Mouse (Mus musculus) Patski (cell line): ENCODE measurements around the gene Ptgfr. TPM values are rescaled to one million over a fixed set of nuclear protein-coding genes. Genes with fewer than 3 reads are reported as not detected.
A peak's percentile ranks its signal among the peaks of the same experiment; 100 is the strongest.

Source experiments
- ATAC-seq: fragments of 100-300 bp; one replicate; pipeline ENCODE4 v1.8.0; 2021
- CTCF ChIA-PET: fragments of 350-600 bp; sonication (Branson Sonifier 250); formaldehyde crosslinking; loops from one replicate; lab custom pipeline; 2022; ENCODE audit warnings: inconsistent platforms; lab: Charles Lee
- POLR2A ChIA-PET: fragments of 350-600 bp; sonication (Branson Sonifier 250); formaldehyde crosslinking; loops from one replicate; lab custom pipeline; 2022; ENCODE audit warnings: antibody characterized with exemption, inconsistent platforms; lab: Charles Lee
- DNase-seq: peaks from one replicate; pipeline ENCODE4 v3.0.0-alpha.2; 2011; ENCODE audit warnings: low read depth, low spot score
- H3K27me3 ChIP-seq: fragments of 371-371 bp; one replicate; pipeline ENCODE4 v1.5.1; 2021
- CTCF ChIP-seq: fragments of 100-300 bp; IDR thresholded peaks from one replicate; pipeline ENCODE4 v1.5.1; 2021
- in situ Hi-C: fragments of 300-500 bp; cut with MboI; formaldehyde crosslinking; loops from 3 replicates; pipeline ENCODE4 v1.11.1; 2018; ENCODE audit warnings: low pct_unique_long_range_greater_than_20kb, mixed read lengths
- polyA plus RNA-seq: library from polyadenylated mRNA; unstranded; gene quantifications from one replicate; pipeline ENCODE4 v1.2.3, GENCODE M21; 2021

The Ptgfr gene
- 0.01 TPM for polyA plus RNA-seq

DNA sequence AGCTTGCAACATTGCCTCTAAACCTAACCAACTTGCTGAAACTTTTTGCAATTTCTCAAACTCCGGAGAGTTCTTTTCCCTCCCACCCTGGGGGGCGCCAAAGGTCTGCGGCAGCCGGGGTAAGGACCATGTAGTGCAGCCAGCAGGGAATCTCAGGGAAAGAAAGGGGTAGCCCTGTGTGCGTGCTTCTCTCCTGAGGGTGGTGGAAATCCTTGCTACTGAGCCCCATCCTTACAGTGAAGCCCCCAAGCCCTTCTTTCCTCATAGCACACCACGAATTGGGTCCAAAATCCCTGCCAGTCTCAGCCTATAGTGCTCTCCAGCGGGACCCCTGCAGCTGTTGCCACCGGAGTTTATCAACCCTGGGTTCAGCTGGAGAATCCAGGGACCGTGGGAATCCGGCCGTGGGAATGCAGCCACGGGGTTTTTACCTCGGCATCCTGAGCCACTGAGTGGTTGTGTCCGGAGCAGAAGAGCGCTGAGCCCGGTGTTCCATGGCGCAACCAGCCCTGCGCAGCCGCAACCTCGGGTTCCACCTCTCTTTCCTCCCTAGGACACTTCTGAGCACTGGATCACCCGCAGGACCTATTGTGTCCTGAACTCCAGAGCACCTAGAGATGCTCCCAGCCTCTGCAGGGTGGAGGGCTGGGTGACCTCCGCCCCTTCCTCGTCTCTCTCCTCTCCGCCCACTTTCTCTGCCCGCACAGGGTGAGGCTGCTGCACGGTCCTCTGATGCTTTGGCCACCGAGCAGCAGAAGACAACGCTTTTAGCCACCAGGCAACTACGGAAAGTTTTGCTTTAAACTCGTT lies at the start of gene Ptgfr:
Ptgfr (minus strand) TSS at position 760 of the 810 bp plus-strand sequence.
- no peak for ATAC-seq
- POLR2A ChIA-PET = no interaction called here
- TF ChIP-seq CTCF = no peak
- in situ Hi-C loops = no loop called here
- CTCF ChIA-PET = interaction anchor here (1.0 kb wide), 1 partner anchor 17 kb away, joined by 3 read pairs; no protein-coding TSS in a partner anchor
- DNase-seq = no peak
- H3K27me3 ChIP-seq = no peaks in the 10 kb centered on the region

DNA sequence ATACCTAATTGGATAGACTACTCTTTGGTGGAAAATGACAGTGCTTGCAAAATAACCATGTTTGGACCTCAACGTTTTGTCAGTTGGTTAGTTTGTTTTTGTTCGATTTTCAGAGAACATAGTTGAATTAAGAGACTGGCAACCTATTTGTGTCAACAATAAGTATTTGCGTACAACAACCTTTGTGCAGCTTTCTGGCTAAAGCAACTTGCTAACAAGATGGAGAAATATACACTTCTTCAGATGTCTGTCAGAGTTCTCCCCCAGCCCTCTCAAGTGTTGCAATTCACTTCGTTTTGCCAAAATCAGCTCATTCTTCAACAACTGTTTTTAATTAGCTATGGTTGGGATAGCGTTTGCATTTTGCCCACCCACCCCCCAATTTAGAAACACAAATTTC lies 46.5 kb upstream of the Ptgfr start:
- in situ Hi-C loops = no loop called here
- no peak for TF ChIP-seq CTCF

DNA sequence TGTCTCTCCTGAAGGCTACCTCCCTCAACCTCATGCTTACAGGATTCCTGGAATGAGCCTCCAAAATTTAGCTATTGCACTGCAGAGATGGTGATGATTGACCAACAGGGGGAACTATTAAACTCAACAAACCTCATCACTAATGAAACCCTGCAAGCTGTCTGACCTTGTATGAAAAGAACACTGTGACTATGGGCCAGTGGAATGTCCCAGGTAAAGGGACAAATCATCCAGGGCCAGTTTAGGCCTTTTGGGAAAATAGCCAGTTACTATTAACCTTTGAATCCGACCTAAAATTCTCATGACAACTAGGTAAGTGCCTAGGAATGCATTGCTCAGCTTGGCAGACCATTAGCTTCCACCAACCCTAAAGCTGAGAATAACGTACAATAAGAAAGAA lies 42.6 kb upstream of the Ptgfr start:
- H3K27me3 ChIP-seq = peaks cover 3% of the 10 kb centered on the region
- POLR2A ChIA-PET = interaction anchor here (0.6 kb wide), 1 partner anchor 14 kb away, joined by 3 read pairs; no protein-coding TSS in a partner anchor
- no peak for ATAC-seq
- in situ Hi-C loops = no loop called here
- CTCF ChIA-PET = interaction anchor here (1.0 to 1.6 kb wide), 4 partner anchors 10 to 209 kb away, joined by 3 to 5 read pairs (median 3); no protein-coding TSS in a partner anchor
- peak; percentile 26 for TF ChIP-seq CTCF
- no peak for DNase-seq

More for the DNA sequence above, 46.5 kb upstream of the Ptgfr start:
- H3K27me3 ChIP-seq = peaks cover 5% of the 10 kb centered on the region
- POLR2A ChIA-PET = no interaction called here
- CTCF ChIA-PET = interaction anchor here (0.8 kb wide), 1 partner anchor 11 kb away, joined by 3 read pairs; no protein-coding TSS in a partner anchor
- DNase-seq = no peak
- ATAC-seq = no peak

DNA sequence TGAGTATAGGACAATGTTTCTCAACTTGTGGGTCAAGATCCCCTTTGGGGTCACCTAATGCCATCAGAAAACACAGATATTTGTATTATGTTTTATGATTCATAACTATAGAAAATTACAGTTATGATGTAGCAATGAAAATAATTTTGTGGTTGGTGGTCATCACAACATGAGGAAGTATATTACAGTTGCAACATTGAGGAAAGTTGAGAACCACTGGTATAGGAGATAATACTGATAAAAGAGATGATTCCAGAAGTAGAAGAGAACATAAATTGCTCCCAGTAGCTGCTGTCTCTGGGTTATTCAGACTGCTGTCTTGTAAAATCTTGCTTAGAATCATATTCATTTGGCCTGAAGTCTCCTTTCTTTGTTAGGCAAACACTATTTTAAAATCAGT lies 31.5 kb upstream of the Ptgfr start:
- no peak for DNase-seq
- ChIA-PET POLR2A (no interaction called here), CTCF (interaction anchor here (0.6 kb wide), 1 partner anchor 152 kb away, joined by 3 read pairs; no protein-coding TSS in a partner anchor)
- no peak for ATAC-seq
- in situ Hi-C loops = no loop called here
- H3K27me3 ChIP-seq = peaks cover 4% of the 10 kb centered on the region
- TF ChIP-seq CTCF = no peak

DNA sequence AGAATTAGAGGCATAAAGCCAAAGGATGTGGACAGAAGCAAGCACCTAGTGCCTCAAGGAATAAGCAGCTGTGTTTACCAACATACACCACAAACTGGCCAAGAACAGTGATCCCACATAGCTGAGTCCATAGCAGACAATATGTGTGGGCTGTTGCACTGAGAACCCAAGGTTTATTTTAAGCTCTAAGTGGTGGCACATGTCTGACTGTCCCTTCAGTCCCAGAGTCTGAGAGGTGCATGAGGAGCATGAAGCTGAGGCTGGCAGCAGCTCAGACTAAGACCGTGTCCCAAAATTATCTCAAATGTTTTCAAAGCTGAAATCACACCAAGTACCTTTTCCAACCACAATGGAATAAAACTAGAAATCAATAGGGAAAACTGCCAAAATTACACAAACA lies 13.9 kb upstream of the Ptgfr start:
- DNase-seq = no peak
- no peak for TF ChIP-seq CTCF
- in situ Hi-C loops = no loop called here
- no peak for ATAC-seq
- H3K27me3 ChIP-seq = no peaks in the 10 kb centered on the region
- ChIA-PET POLR2A (no interaction called here), CTCF (interaction anchor here (1.3 kb wide), 1 partner anchor 9 kb away, joined by 4 read pairs; no protein-coding TSS in a partner anchor)

DNA sequence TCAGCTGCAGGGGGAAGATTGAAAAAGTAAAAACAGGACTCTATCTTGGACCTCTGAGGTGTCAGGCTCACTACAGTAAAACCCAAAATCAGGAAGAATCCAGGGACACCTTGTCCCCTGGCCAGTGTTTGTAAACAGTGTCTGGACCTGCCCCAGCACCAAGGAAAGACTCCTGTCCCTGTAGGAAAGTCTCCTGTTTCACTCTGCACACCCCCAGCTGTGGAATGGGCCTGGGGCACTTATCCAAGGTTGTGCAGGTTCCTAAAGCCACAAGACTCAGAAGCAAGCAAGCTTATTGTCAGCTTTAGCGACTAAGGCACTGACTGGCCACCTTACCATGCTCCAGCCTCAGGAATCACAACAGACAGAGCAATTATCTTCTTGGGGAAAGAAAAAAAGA lies 13.2 kb upstream of the Ptgfr start:
- POLR2A ChIA-PET = no interaction called here
- in situ Hi-C loops = no loop called here
- ATAC-seq (no peak), DNase-seq (no peak)
- H3K27me3 ChIP-seq = no peaks in the 10 kb centered on the region
- no peak for TF ChIP-seq CTCF
- CTCF ChIA-PET = interaction anchor here (1.3 kb wide), 1 partner anchor 8 kb away, joined by 4 read pairs; no protein-coding TSS in a partner anchor

DNA sequence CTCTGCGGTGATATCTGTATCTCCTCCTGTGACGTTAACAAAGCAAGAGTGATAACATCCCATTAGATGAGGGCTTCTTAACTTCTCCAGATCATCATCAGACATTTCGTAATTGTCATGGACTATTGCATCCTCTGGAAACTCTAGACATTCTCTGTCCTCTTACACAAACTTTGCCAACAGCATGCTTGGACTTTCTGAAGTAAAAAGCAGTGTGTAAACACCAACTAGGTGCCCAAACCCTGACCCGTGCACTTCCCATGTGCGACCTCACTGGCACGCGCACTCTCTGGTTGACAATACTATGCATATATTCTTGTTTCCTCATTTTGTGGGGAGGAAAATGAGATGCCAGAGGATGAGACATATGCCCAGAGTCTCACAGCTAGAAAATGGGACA lies 8.9 kb upstream of the Ptgfr start:
- ChIA-PET CTCF (interaction anchor here (0.9 kb wide), 1 partner anchor 32 kb away, joined by 3 read pairs; no protein-coding TSS in a partner anchor), POLR2A (no interaction called here)
- H3K27me3 ChIP-seq = no peaks in the 10 kb centered on the region
- no peak for ATAC-seq
- in situ Hi-C loops = no loop called here
- TF ChIP-seq CTCF = no peak
- DNase-seq = no peak

DNA sequence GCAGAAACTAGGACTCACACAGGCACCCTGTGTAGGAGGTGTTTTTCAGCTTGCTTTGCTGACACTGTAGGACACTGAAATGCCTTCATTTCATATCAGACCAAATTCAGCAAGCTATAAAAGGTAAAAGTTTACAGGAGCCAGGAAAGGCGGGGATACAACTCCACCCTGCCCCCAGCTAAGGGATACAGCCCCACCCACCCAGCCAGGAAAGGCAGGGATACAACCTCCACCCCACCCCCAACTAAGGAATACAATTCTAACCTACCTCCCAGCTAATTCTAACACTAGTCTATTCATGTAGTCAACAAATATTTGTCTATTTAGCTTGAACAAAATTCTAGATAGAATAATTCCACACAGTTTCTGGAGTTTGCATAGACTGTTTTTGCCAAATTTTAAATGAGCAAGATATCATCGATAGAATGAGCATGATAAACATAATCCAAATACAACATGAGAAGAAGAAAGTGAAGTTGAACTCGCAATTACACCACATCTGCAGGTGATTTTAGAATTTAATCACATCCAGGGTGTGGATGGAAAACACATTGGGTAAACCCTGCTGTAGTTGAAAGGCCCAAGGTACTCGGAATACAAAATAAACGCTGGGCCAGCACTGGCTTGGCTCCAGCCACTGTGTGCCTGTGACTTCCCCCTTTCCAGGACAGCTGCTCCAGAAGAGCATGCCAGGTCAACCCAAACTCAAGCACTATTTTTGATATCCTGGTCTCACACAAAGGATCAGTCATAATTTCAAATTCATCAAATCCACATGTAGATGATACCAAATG lies 7.1 kb upstream of the Ptgfr start:
- H3K27me3 ChIP-seq = no peaks in the 10 kb centered on the region
- TF ChIP-seq CTCF = no peak
- no peak for DNase-seq
- ChIA-PET POLR2A (no interaction called here), CTCF (interaction anchor here (1.4 kb wide), 1 partner anchor 37 kb away, joined by 3 read pairs; no protein-coding TSS in a partner anchor)
- no peak for ATAC-seq
- in situ Hi-C loops = no loop called here

DNA sequence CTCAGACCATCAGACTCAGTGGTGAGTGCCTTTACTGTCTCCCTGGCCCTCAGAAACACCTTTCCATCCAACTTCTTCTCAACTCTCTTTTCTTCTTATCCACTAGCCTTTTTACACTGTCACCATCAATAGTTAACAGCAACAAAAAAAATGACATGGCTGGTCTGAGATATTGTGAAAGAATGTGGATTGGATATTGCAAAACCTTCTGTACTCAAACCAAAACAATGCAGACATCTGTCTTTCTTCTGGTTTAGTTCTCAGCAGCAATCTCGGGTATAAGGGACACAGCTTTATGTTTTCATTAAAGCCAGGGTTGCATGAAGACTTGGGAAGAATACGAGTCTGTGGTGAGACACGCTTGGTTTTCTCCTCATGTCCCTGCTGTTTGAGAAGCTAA lies 3.3 kb upstream of the Ptgfr start:
- in situ Hi-C loops = no loop called here
- no peaks in the 10 kb centered on the region for H3K27me3 ChIP-seq
- POLR2A ChIA-PET = no interaction called here
- no peak for DNase-seq
- CTCF ChIA-PET = no interaction called here
- no peak for ATAC-seq
- TF ChIP-seq CTCF = no peak

DNA sequence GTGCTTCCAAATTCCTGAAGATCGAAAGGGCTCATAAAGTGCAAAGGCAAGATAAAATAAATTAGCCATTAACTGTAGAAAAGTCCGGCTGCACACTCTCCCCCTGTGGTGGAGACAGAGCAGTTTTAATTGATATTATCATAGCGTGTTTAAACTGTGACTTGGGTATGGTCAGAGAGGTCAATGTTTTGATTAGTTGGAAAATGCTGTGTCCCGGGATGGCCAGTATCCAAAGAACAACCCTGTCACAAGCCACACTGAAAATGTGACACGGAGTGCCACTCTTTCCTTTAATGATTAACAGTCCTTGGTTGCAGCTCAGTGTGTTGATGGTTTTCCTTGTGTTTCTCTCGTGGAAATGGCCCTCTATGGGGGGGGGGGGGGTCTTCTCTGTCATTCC lies 942 bp upstream of the Ptgfr start:
- no peak for ATAC-seq
- in situ Hi-C loops = no loop called here
- ChIA-PET CTCF (interaction anchor here (0.8 to 1.5 kb wide), 3 partner anchors 15 to 256 kb away, joined by 3 read pairs; no protein-coding TSS in a partner anchor), POLR2A (interaction anchor here (0.6 kb wide), 1 partner anchor 99 kb away, joined by 3 read pairs; no protein-coding TSS in a partner anchor)
- no peak for DNase-seq
- TF ChIP-seq CTCF = no peak
- no peaks in the 10 kb centered on the region for H3K27me3 ChIP-seq
